Mouse (Mus musculus): ENCODE data around the gene Pam16. TPM values are rescaled to one million over a fixed set of nuclear protein-coding genes. Genes with fewer than 3 reads are reported as not detected.
A peak's percentile ranks its signal among the peaks of the same experiment; 100 is the strongest.

Pam16 gene
- polyA plus RNA-seq, 1 experiment from 2014 or later = 134 TPM

DNA sequence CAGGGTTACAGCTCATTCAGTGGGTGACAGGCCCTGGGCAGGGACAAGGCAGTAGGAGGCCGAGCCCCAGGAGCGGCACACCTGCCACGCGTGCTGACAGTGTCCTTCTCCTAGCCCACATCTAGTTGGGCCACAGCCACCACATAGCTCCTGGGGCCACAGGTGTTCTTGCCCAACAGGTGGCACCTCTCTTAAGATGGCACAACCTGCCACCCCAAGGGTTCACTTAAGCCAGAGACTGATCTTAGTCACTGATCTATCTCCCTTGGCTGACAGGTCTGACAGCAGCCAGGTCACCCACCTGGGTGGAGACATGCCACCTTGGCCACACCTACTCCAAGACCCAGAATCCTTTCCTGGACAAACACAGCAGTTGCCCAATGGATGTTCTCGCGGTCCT lies 18.1 kb upstream of the Pam16 start:
- Histone ChIP-seq H3K4me3 (ENCODE audit: low read depth, low read length) (peak overlapping the region; percentile 4; the same call in 1 of the 2 replicates), H3K9me3 (replicated peaks; ENCODE audit: control insufficient read depth, low read length) (no peaks in the 10 kb centered on the region), H3K36me3 (ENCODE audit: control insufficient read depth, insufficient read depth, low read length) (no peaks in the 10 kb centered on the region; the same call in 1 of the 2 replicates), H3K4me1 (ENCODE audit: control insufficient read depth, insufficient read depth, low read length) (peaks cover 74% of the 10 kb centered on the region), H3K9ac (ENCODE audit: low read depth, low read length) (peak overlapping the region; percentile 49; the same call in 1 of the 2 replicates), H3K27ac (ENCODE audit: low read depth, low read length) (peak overlapping the region; percentile 89), H3K4me2 (peak overlapping the region; percentile 92; the same call in 1 of the 2 replicates), H3K27me3 (ENCODE audit: control insufficient read depth, insufficient read depth, low read length) (no peaks in the 10 kb centered on the region)
- 69% methylated on average over 6 of the region's 6 CpGs for WGBS (ENCODE audit: insufficient replicate concordance)
- no peak for ATAC-seq (replicated peaks; ENCODE audit: insufficient number of reproducible peaks, low FRiP score, low TSS enrichment)

DNA sequence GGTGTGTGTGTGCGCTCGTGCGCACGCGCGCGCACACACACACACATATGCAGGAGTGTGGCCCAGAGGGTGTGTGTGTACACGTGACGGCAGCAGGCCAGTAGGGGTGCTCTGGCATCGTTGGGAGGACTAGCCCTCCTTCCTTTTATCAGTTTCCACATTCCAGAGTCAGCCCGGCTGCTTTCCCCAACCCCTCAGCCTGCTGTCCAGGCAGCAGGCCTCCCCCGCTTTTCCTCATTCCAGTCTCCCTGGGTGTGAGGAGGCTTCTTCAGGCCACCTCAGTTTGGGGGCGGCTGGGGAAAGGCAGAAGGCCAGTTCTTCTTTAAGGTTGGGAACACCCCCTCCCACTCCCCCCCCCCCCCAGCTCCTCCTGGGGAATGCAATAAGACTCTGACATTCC lies 17.4 kb upstream of the Pam16 start:
- peak overlapping the region; percentile 89 for H3K27ac ChIP-seq (ENCODE audit: low read depth, low read length)
- H3K36me3 ChIP-seq (ENCODE audit: control insufficient read depth, insufficient read depth, low read length) = no peaks in the 10 kb centered on the region; the same call in 1 of the 2 replicates
- peak overlapping the region; percentile 49 for H3K9ac ChIP-seq (ENCODE audit: low read depth, low read length)
- H3K4me1 ChIP-seq (ENCODE audit: control insufficient read depth, insufficient read depth, low read length) = peaks cover 66% of the 10 kb centered on the region
- H3K27me3 ChIP-seq (ENCODE audit: control insufficient read depth, insufficient read depth, low read length) = no peaks in the 10 kb centered on the region
- H3K4me3 ChIP-seq (ENCODE audit: low read depth, low read length) = peak overlapping the region; percentile 8
- H3K9me3 ChIP-seq (replicated peaks; ENCODE audit: control insufficient read depth, low read length) = no peaks in the 10 kb centered on the region
- peak; percentile 73 for ATAC-seq (replicated peaks; ENCODE audit: insufficient number of reproducible peaks, low FRiP score, low TSS enrichment)
- peak overlapping the region; percentile 92 for H3K4me2 ChIP-seq
- WGBS (ENCODE audit: insufficient replicate concordance) = 18% methylated on average over 13 of the region's 13 CpGs

DNA sequence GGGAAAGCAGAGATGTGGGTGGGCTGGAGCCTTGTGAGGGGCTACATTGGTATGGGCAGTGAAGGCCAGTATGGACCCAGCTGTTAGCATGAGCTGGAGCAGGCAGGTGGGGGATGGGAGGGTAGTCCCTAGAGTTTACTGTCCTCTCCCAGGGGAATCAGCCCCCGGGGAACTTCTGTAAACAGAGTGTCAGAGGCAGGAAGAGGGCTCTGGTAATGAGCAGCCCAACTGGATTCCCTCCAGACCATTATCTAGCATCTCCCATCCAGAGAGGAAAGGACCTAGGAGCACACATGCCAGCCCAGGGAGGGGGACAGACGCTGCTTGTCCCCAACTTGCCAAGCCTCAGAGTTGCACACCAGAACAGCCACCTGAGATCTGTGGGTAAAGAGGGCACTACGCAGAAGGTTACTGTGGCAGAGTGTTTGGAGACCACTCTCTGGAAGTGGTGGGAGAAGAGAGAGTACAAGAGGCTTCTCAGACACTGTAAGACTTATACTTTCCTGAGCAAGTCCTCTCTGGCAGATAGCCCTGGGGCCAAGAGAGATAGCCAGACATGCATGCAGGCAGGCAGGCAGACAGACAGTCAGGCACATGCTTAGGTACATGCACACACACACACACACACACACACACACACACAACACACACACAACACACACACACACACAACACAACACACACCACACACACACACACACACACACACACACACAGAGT lies 16.5 kb upstream of the Pam16 start:
- H3K27me3 ChIP-seq (ENCODE audit: control insufficient read depth, insufficient read depth, low read length) = no peaks in the 10 kb centered on the region
- H3K4me1 ChIP-seq (ENCODE audit: control insufficient read depth, insufficient read depth, low read length) = peaks cover 57% of the 10 kb centered on the region
- peak overlapping the region; percentile 89 for H3K27ac ChIP-seq (ENCODE audit: low read depth, low read length)
- ATAC-seq (replicated peaks; ENCODE audit: insufficient number of reproducible peaks, low FRiP score, low TSS enrichment) = no peak
- H3K4me3 ChIP-seq (ENCODE audit: low read depth, low read length) = peak overlapping the region; percentile 78
- no peaks in the 10 kb centered on the region; the same call in 1 of the 2 replicates for H3K36me3 ChIP-seq (ENCODE audit: control insufficient read depth, insufficient read depth, low read length)
- 0 out of 2 replicates have a peak overlapping the region, but pooled peaks have one; percentile 43 for H3K9ac ChIP-seq (ENCODE audit: low read depth, low read length)
- H3K9me3 ChIP-seq (replicated peaks; ENCODE audit: control insufficient read depth, low read length) = no peaks in the 10 kb centered on the region
- 32% methylated on average over 3 of the region's 3 CpGs for WGBS (ENCODE audit: insufficient replicate concordance)
- H3K4me2 ChIP-seq = peak overlapping the region; percentile 92

DNA sequence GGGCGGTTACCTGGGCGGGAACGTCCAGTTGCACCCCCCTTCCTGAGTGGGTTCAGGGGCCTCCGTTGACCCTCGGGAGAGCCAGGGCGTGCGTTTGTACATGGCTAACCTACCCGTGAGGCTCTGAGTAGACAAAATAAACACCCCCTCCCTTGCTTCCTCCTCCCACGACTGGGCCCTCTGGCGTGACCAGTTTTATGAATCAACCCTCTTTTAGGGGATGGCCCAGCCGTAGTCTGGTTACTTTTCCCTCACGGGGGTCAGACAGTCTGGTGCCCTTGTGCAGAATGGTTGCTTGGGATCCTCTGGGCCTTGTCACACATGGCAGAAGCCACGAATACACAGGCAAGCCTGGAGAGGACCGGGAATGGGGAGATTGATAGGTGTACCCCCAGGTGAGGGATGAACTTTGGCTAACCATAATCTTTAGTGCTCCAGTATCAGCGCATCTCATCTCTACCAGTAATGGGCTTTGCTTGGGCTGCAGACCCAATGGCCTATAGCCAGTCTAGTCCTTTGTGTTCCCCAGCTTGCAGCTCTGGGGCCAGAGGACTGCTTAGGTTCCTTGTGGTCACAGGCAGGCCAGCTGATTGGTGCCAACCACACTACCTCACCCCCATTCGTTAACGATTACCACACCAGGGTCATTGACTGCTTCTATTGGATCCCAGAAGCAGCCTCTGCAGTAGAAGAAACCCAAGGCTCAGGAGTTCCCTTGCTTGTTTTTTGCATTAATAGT lies 15.6 kb upstream of the Pam16 start:
- no peaks in the 10 kb centered on the region for H3K9me3 ChIP-seq (replicated peaks; ENCODE audit: control insufficient read depth, low read length)
- no peak for ATAC-seq (replicated peaks; ENCODE audit: insufficient number of reproducible peaks, low FRiP score, low TSS enrichment)
- WGBS (ENCODE audit: insufficient replicate concordance) = 7% methylated on average over 17 of the region's 17 CpGs
- peak overlapping the region; percentile 92 for H3K4me2 ChIP-seq
- peak overlapping the region; percentile 87 for H3K9ac ChIP-seq (ENCODE audit: low read depth, low read length)
- H3K27me3 ChIP-seq (ENCODE audit: control insufficient read depth, insufficient read depth, low read length) = no peaks in the 10 kb centered on the region
- H3K4me3 ChIP-seq (ENCODE audit: low read depth, low read length) = peak overlapping the region; percentile 78
- no peaks in the 10 kb centered on the region; the same call in 1 of the 2 replicates for H3K36me3 ChIP-seq (ENCODE audit: control insufficient read depth, insufficient read depth, low read length)
- peak overlapping the region; percentile 89 for H3K27ac ChIP-seq (ENCODE audit: low read depth, low read length)
- peaks cover 53% of the 10 kb centered on the region for H3K4me1 ChIP-seq (ENCODE audit: control insufficient read depth, insufficient read depth, low read length)

DNA sequence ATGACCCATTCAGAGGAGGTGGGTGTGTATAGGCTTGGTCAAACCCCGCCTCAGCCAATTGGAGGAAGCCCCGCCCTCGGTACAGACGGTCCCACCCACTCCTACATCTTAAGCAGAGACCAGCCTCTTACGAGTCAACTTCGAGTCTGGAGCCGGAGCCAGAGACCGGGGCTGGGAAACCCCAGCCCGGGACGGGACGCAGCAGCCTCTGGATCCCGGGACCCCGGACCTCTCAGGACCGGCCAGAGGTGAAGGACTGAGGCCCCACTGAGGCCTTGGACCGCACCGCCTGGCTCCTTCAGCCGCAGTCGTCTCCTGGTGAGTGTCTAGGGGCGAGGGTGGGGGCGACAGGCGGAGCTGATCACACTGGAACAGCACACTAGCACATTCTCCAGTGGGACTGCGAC lies 15.0 kb upstream of the Pam16 start, which contains the start of the genes Vasn and Dnaja3:
Gene Vasn, plus strand, starts transcription at position 111 of the 407 bp plus-strand sequence.
Gene Dnaja3, plus strand, starts transcription at position 159 of the 407 bp plus-strand sequence.
- H3K4me1 ChIP-seq (ENCODE audit: control insufficient read depth, insufficient read depth, low read length) = peaks cover 58% of the 10 kb centered on the region
- under 1% methylated on average over 22 of the region's 22 CpGs for WGBS (ENCODE audit: insufficient replicate concordance)
- H3K36me3 ChIP-seq (ENCODE audit: control insufficient read depth, insufficient read depth, low read length) = no peaks in the 10 kb centered on the region; the same call in 1 of the 2 replicates
- peak within 1 kb of the TSS; percentile 78 for H3K4me3 ChIP-seq (ENCODE audit: low read depth, low read length)
- peak within 1 kb of the TSS; percentile 87 for H3K9ac ChIP-seq (ENCODE audit: low read depth, low read length)
- peak; percentile 89 for ATAC-seq (replicated peaks; ENCODE audit: insufficient number of reproducible peaks, low FRiP score, low TSS enrichment)
- H3K27me3 ChIP-seq (ENCODE audit: control insufficient read depth, insufficient read depth, low read length) = no peaks in the 10 kb centered on the region
- H3K27ac ChIP-seq (ENCODE audit: low read depth, low read length) = peak within 1 kb of the TSS; percentile 89
- H3K9me3 ChIP-seq (replicated peaks; ENCODE audit: control insufficient read depth, low read length) = no peaks in the 10 kb centered on the region
- H3K4me2 ChIP-seq = peak within 1 kb of the TSS; percentile 92

DNA sequence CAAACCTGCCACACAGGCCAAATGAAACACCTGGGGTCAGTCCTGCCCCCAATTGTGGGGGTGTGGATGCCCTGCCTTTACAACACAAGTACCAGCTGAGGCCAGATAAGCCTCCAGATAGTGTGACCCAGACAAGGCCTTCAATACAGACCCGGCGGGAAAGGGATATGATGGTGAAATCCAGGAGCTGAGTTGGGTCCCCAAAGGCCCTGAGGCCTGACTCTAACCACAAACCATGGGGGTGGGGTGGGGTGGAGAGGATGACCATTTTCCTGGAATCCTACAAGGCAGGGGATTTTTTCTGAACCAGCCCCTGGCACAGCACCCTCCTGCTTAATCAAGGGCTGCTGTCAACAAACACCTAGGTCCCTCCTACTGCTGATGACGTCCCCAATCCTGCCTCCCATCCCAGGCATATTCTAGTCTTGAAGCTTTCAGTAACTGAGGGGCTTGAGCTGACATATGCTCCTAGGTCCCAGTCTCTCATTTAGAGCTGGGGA lies 14.2 kb upstream of the Pam16 start:
- Histone ChIP-seq H3K9ac (ENCODE audit: low read depth, low read length) (no peak overlapping the region), H3K27me3 (ENCODE audit: control insufficient read depth, insufficient read depth, low read length) (no peaks in the 10 kb centered on the region), H3K4me2 (no peak overlapping the region), H3K4me1 (ENCODE audit: control insufficient read depth, insufficient read depth, low read length) (peaks cover 54% of the 10 kb centered on the region), H3K36me3 (ENCODE audit: control insufficient read depth, insufficient read depth, low read length) (no peaks in the 10 kb centered on the region; the same call in 1 of the 2 replicates), H3K4me3 (ENCODE audit: low read depth, low read length) (no peak overlapping the region), H3K27ac (ENCODE audit: low read depth, low read length) (no peak overlapping the region), H3K9me3 (replicated peaks; ENCODE audit: control insufficient read depth, low read length) (no peaks in the 10 kb centered on the region)
- 60% methylated on average over 3 of the region's 3 CpGs for WGBS (ENCODE audit: insufficient replicate concordance)
- no peak for ATAC-seq (replicated peaks; ENCODE audit: insufficient number of reproducible peaks, low FRiP score, low TSS enrichment)

DNA sequence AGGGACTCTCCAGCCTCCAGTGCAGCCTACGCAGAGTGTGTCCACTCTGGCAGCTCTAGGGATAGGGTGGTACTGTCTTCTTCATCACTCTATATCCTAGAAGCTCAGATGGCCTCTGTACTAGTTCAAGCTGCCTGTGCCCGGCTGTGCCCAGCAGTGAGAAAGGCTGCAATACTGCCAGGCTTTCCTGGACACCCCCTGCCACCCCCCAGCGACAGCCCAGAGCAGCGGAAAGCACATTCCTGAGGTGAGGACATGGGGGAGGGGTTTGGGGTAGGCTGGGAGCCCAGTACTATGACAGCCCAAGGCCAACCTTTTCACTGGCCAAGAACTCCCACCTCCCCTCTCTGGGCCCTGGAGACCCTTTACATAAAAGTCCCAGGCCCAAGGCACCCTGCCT lies 11.0 kb upstream of the Pam16 start:
- peaks cover 22% of the 10 kb centered on the region for H3K4me1 ChIP-seq (ENCODE audit: control insufficient read depth, insufficient read depth, low read length)
- no peak overlapping the region for H3K9ac ChIP-seq (ENCODE audit: low read depth, low read length)
- ATAC-seq (replicated peaks; ENCODE audit: insufficient number of reproducible peaks, low FRiP score, low TSS enrichment) = no peak
- H3K4me3 ChIP-seq (ENCODE audit: low read depth, low read length) = no peak overlapping the region
- 0 out of 2 replicates have a peak, but pooled peaks cover 3% of the 10 kb centered on the region for H3K36me3 ChIP-seq (ENCODE audit: control insufficient read depth, insufficient read depth, low read length)
- WGBS (ENCODE audit: insufficient replicate concordance) = 56% methylated on average over 4 of the region's 4 CpGs
- H3K27me3 ChIP-seq (ENCODE audit: control insufficient read depth, insufficient read depth, low read length) = no peaks in the 10 kb centered on the region
- no peak overlapping the region for H3K4me2 ChIP-seq
- H3K9me3 ChIP-seq (replicated peaks; ENCODE audit: control insufficient read depth, low read length) = no peaks in the 10 kb centered on the region
- no peak overlapping the region for H3K27ac ChIP-seq (ENCODE audit: low read depth, low read length)

DNA sequence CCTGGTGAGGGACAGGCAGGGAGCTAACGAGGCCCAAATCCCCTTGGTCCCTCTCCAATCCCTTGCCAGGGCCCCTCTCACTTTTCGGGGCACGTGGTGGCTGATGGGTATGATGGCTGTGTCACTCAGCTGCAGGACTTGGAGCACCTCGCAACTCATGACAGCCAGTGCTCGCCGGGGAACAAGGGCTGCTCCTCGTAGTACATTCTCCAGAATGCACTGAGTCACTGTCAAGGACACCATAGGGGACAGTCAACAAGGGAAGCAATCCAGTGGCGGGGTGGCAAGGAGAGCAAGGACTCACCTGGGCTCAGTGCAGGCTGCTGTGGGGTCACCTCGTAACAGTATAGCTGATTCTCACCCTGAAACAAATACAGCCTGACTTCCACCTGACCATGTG lies 9.9 kb upstream of the Pam16 start:
- no peak overlapping the region for H3K27ac ChIP-seq (ENCODE audit: low read depth, low read length)
- peaks cover 16% of the 10 kb centered on the region for H3K4me1 ChIP-seq (ENCODE audit: control insufficient read depth, insufficient read depth, low read length)
- H3K9me3 ChIP-seq (replicated peaks; ENCODE audit: control insufficient read depth, low read length) = no peaks in the 10 kb centered on the region
- 0 out of 2 replicates have a peak, but pooled peaks cover 3% of the 10 kb centered on the region for H3K36me3 ChIP-seq (ENCODE audit: control insufficient read depth, insufficient read depth, low read length)
- 55% methylated on average over 9 of the region's 9 CpGs for WGBS (ENCODE audit: insufficient replicate concordance)
- no peaks in the 10 kb centered on the region for H3K27me3 ChIP-seq (ENCODE audit: control insufficient read depth, insufficient read depth, low read length)
- H3K9ac ChIP-seq (ENCODE audit: low read depth, low read length) = no peak overlapping the region
- H3K4me3 ChIP-seq (ENCODE audit: low read depth, low read length) = no peak overlapping the region
- ATAC-seq (replicated peaks; ENCODE audit: insufficient number of reproducible peaks, low FRiP score, low TSS enrichment) = no peak
- no peak overlapping the region for H3K4me2 ChIP-seq
